In genomic region chr12:84285593-84285968, GRCm38 (mm10) we compare ENCODE assay signal across 8 mouse cellular contexts. TPM values are rescaled to one million over a fixed set of nuclear protein-coding genes. Genes with fewer than 3 reads are reported as not detected.
DNase-seq lines count a peak whose midpoint lies in the region; ATAC-seq and TF ChIP-seq lines count a peak whose summit lies in the region.

No protein-coding gene starts in this region.

- 25% methylated on average over 8 of the region's 8 CpGs for WGBS in lung, embryonic 16.5 days
- WGBS in limb, embryonic 12.5 days, result 42% methylated on average over 8 of the region's 8 CpGs
- WGBS in olfactory bulb, adult 2 months, result 24% methylated on average over 8 of the region's 8 CpGs

- no peaks in the 10 kb centered on the region for H3K36me3 ChIP-seq in lung, embryonic 16.5 days (ENCODE audit: control insufficient read depth, insufficient read depth, low read length)
- H3K36me3 ChIP-seq in limb, embryonic 12.5 days, result no peaks in the 10 kb centered on the region

- ATAC-seq in lung, embryonic 16.5 days (ENCODE audit: low read depth), result peak; percentile 16; the same call in 1 of the 2 replicates
- peak; percentile 31 for ATAC-seq in erythroid progenitor cell, adult 5-6 weeks (replicated peaks; ENCODE audit: low FRiP score, poor library complexity, severe bottlenecking)
- no peak for ATAC-seq in limb, embryonic 12.5 days (ENCODE audit: insufficient number of reproducible peaks, insufficient read depth, low FRiP score, low TSS enrichment, low read depth)

- H3K27ac ChIP-seq in lung, embryonic 16.5 days (ENCODE audit: low read length), result peak overlapping the region; percentile 61
- H3K27ac ChIP-seq in limb, embryonic 12.5 days, result no peak overlapping the region
- H3K27ac ChIP-seq in olfactory bulb, adult 2 months (ENCODE audit: insufficient read depth, low read depth, low read length), result peak overlapping the region; percentile 61; the same call in 1 of the 2 replicates

- peaks cover 6% of the 10 kb centered on the region for H3K4me1 ChIP-seq in lung, embryonic 16.5 days (replicated peaks; ENCODE audit: control insufficient read depth, insufficient read depth, low read length)
- peaks cover 13% of the 10 kb centered on the region; the same call in 1 of the 2 replicates for H3K4me1 ChIP-seq in limb, embryonic 12.5 days (replicated peaks)
- H3K4me1 ChIP-seq in olfactory bulb, adult 2 months (ENCODE audit: control insufficient read depth, insufficient read depth, low read length), result no peaks in the 10 kb centered on the region

- H3K4me3 ChIP-seq in lung, embryonic 16.5 days (ENCODE audit: low read length), result peak overlapping the region; percentile 70
- peak overlapping the region; percentile 57 for H3K4me3 ChIP-seq in limb, embryonic 12.5 days (replicated peaks)
- peak overlapping the region; percentile 72 for H3K4me3 ChIP-seq in olfactory bulb, adult 2 months (ENCODE audit: insufficient read depth, low read depth, low read length)

- peak overlapping the region; percentile 79 for H3K9ac ChIP-seq in lung, embryonic 16.5 days (ENCODE audit: low read length)
- H3K9ac ChIP-seq in limb, embryonic 12.5 days (replicated peaks), result peak overlapping the region; percentile 57

- no peak for TF ChIP-seq CTCF in olfactory bulb, adult 2 months (IDR thresholded peaks at IDR 0.05; ENCODE audit: insufficient read depth, low read depth, low read length)

- DNase-seq in lung, adult 18-20 months, result no peak
- no peak for DNase-seq in adrenal gland, postnatal 4 days (ENCODE audit: low spot score in 2 of 2)
- DNase-seq in cerebellum, adult 9-10 months, result no peak
- no peak for DNase-seq in spleen, postnatal 10 days (ENCODE audit: low spot score in 2 of 2)

- no peaks in the 10 kb centered on the region for H3K9me3 ChIP-seq in lung, embryonic 16.5 days (ENCODE audit: control insufficient read depth, low read length)
- H3K9me3 ChIP-seq in limb, embryonic 12.5 days, result no peaks in the 10 kb centered on the region

- TF ChIP-seq POLR2A in olfactory bulb, adult 2 months (IDR thresholded peaks at IDR 0.05; ENCODE audit: insufficient read depth, low read depth, low read length), result no peak

- peak overlapping the region; percentile 86 for H3K4me2 ChIP-seq in lung, embryonic 16.5 days (ENCODE audit: low read depth, low read length)
- peak overlapping the region; percentile 73 for H3K4me2 ChIP-seq in limb, embryonic 12.5 days

- H3K27me3 ChIP-seq in lung, embryonic 16.5 days (ENCODE audit: control insufficient read depth, insufficient read depth, low read depth, low read length), result no peaks in the 10 kb centered on the region
- no peaks in the 10 kb centered on the region; the same call in 1 of the 2 replicates for H3K27me3 ChIP-seq in limb, embryonic 12.5 days

RNA-seq across cellular contexts. Expression of gene Ptgr2, which starts 0.5 kb away (rescaled TPM):
- 29.1 and 31.3 TPM in 2 replicates for polyA plus RNA-seq in lung, embryonic 16.5 days (2015; fragmentation: Nextera tagmentation; extraction: Ambion mirVana)
- 8.4 and 12.6 TPM in 2 replicates for total RNA-seq in erythroid progenitor cell, adult 5-6 weeks (2015; ENCODE audit: low replicate concordance)
- total RNA-seq in erythroid progenitor cell, adult 5-6 weeks (2017; ENCODE audit: low replicate concordance), result 29.3 and 32.6 TPM in 2 replicates
- 13.2 and 13.4 TPM in 2 replicates for polyA plus RNA-seq in limb, embryonic 12.5 days (2016; fragmentation: Nextera tagmentation; extraction: Ambion mirVana)
- polyA plus RNA-seq in olfactory bulb, adult 2 months (2012; ENCODE audit: insufficient read depth, insufficient read length, low replicate concordance, missing spikeins), result not detected in 2 replicates
- 10 to 100 TPM; 57.3 to 66.2 TPM for total RNA-seq in adrenal gland, postnatal 4 days (2021)

RNA-seq across cellular contexts. Expression of gene Zfp410, which starts 31.1 kb away (rescaled TPM):
- 75.8 and 93.8 TPM in 2 replicates for polyA plus RNA-seq in lung, embryonic 16.5 days (2015; fragmentation: Nextera tagmentation; extraction: Ambion mirVana)
- total RNA-seq in erythroid progenitor cell, adult 5-6 weeks (2015; ENCODE audit: low replicate concordance), result 54.1 and 72.5 TPM in 2 replicates
- 63.2 and 85.4 TPM in 2 replicates for total RNA-seq in erythroid progenitor cell, adult 5-6 weeks (2017; ENCODE audit: low replicate concordance)
- polyA plus RNA-seq in limb, embryonic 12.5 days (2016; fragmentation: Nextera tagmentation; extraction: Ambion mirVana), result 109 and 114 TPM in 2 replicates
- polyA plus RNA-seq in olfactory bulb, adult 2 months (2012; ENCODE audit: insufficient read depth, insufficient read length, low replicate concordance, missing spikeins), result not detected in 2 replicates
- total RNA-seq in adrenal gland, postnatal 4 days (2021), result 10 to 100 TPM; 64.6 to 68.9 TPM

Comparison
In these comparisons a context has a peak if more than half of its experiments do, and no peak if none do; other contexts are left out.
1. RNA of gene Zfp410, which starts 31.1 kb away (polyA plus RNA-seq): 109 to 114 TPM in limb, embryonic 12.5 days and 75.8 to 93.8 TPM in lung, embryonic 16.5 days; not detected in olfactory bulb, adult 2 months; every median in the first group is over 10 times any median in the second.
2. Peak in every context shown above with its lines, with median percentiles within 50 percentile points of each other: H3K4me3 ChIP-seq.